Mouse (Mus musculus) left cerebral cortex, postnatal 25 days (tissue): Measurements from ENCODE around the gene Gtf2ird2. TPM values are rescaled to one million over a fixed set of nuclear protein-coding genes. Genes with fewer than 3 reads are reported as not detected.

Source experiments
- DNase-seq, 2 experiments: peaks; one replicate each; pipeline ENCODE4 v3.0.0; 2022; ENCODE audit warnings: low spot score in 2 of 2, mixed read lengths in 1 of 2
- intact Hi-C: fragments of 180-260 bp; cut with DNase I; formaldehyde crosslinking; loops from one replicate; pipeline ENCODE4 v1.15.1; 2025
- total RNA-seq, 2 experiments: library from RNA; stranded (reverse); gene quantifications; 2 replicates each; pipeline ENCODE4 v1.2.3; 2021

Gene Gtf2ird2
- total RNA-seq, 2 experiments from 2014 or later, result 15.1 to 16.7 TPM

DNA sequence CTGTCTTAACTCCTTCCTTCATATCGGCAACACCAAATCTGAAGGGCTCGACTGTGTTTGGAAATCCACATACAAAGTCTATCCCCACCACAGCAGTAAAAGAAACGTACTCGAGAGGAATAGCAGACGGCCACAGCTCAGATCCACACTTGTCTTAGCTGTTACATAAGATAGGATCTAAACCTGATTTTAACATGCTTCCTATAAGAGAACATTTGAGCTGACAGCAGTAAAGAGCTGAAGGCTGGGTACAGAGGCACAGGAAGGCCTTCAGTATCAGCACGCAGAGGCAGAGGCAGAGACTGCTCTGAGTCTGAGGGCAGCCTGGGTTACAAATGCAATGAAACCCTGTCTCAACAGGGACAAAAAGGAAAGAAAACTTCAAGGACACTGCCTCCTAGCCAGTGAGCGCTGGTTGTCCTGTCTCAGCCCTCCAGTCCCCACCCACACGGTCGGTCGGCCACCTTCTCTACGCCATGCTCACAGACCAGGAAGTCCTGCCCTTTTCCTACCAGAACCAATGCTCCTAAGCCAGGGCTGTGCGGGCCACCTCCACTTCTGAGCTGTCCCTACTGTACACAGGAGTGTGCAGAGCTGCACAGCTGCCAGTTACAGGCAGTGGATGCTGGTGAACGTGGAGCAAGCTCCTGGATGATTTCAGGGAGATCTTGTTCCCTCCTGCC lies 73.7 kb downstream of the Gtf2ird2 start:
- intact Hi-C loops, result no loop called here
- DNase-seq, result no peak

DNA sequence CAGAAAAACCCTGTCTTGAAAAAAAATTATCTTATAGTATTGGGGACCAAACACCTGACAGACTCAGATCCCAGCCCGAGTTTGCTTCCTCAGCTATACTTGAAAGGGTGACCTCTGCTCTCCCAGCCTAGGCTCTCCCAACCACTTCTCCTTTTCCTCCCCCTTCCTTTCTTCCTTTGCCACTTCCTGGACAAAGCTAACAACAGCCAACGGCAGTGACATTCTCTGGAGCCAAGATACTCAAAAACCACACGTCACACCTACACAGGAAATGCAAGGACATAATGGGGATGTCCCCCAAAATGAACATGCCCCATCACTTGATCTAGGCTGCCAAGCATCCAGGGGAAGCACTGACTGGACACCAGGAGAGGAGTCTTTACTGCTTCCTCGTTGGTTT lies 74.6 kb downstream of the Gtf2ird2 start:
- intact Hi-C loops, result no loop called here

DNA sequence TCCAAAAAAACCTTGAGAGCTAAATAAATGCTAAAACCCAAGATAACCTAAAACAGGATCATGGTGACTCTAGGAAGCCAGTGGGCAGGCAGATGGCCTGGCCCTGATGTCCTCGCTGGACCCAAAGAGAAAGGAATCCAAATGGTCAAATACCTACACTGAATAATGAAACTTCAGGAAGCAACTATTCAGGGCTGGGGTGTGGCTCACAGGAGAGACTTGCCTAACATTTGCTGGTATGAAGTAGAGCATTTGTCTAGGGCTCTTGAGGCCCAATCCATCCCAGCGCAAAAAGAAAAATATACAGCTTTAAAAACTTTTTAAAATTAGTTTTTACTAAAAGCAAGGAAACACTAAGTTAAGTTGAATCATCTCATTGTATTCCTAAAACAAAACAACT lies 75.1 kb downstream of the Gtf2ird2 start:
- intact Hi-C loops, result no loop called here
- no peak for DNase-seq

More for the DNA sequence above, 74.6 kb downstream of the Gtf2ird2 start:
- no peak for DNase-seq

DNA sequence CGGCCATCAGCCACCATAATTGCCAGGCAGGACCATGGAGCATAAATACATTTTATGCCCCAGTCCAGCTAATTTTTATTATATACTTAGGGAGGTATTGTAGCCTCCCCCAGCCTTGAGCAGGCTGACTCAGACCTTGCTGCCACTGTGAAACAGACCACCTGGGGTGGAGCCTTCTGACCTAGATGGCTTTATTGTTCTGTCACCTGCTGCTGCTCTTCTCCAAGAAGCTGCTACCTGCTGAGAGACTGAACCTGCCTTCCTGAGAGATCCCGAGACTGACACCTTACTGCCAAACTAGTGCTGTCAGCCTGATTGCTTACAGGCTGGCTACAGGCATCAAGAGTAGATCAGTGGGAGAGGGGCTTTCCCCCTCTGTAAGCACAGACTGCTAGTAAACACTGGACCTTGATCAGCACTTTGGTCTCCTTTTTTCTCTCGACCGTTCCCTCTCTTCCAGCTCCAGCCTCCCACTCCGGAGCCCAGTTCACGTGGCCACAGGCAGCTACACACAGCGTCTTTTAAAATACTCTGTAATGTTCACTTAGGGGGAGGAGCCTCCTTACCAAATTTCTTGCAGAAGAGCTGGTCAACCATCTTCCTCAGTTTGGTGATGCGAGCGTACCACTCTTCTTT lies 76.3 kb downstream of the Gtf2ird2 start:
- no peak for DNase-seq
- intact Hi-C loops, result no loop called here

DNA sequence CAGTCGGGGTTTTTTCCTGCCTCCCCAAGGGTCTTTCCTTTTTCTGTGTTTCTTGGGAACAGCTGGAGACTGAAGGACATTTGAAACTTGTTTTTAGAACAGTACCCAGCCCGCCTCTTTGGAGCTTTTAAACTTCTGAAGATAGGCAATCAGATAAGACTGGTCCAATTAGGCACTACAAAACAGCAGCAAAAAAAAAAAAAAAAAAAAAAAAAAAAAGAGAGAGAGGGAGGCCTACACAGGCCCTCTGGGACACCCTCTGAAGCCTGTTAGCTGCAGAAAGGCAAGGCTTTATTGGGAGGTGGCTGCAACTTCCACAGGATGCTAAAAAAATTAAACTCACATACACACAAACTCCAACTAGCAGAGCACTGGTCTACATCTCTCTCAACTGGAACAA lies 82.1 kb downstream of the Gtf2ird2 start:
- DNase-seq, result no peak
- intact Hi-C loops, result no loop called here

DNA sequence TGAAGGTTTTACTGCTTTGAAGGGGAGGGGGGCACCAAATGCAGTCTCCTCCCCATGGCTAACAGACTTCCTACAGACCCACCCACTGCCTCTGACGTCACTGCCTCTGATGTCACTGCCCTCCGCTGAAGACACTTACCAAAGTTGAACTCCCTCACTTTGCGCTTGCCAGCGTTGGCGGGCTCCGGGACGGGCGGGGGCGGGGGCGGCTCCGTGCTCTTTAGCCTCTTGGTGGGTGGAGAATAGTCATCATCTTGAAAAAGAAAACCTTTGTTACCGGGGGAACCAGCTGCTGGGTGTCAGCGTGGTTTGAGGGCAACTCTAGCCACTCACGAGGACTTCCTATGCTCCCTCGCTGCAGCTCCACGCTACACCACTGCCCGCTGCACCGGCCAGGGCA lies 82.6 kb downstream of the Gtf2ird2 start:
- no peak for DNase-seq
- intact Hi-C loops, result no loop called here

DNA sequence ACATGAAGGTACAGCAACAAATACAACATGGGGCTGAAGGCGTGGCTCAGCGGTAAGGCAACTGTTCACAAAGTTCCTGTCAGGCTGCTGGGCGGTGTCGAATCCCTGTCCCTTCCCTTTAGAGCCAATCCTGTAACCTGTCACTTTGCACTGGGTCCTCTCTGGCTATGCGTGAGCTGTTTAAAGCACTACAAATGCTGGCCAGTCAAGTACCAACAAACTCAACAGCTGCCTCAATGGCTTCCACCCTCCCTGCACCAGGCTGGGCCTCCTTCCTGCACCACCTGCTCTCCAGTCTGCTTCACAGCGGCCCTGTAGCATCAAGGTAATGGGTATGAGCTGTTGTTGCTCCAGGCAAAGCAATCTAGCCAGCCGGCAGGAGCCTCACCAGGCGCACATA lies 84.9 kb downstream of the Gtf2ird2 start:
- intact Hi-C loops, result no loop called here
- no peak for DNase-seq

DNA sequence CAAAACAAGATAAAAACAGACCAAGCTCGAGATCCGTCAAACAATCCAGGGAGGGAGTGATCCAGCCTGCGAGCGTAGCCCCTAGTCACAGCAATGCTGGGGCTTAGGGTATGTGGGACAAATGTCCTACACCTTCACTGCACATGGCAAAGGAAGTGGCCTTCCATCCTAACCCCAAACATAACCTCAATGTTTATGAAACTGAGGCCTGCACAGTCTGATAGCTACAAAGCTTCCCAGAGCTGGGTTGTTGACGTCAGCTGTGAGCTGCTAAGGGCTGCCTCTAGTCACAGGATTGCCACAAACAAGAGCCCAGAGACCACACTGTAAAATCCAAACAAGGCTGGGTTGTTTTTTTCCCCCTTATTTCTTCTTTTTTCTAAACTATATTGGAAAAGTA lies 85.9 kb downstream of the Gtf2ird2 start:
- intact Hi-C loops, result loop anchor here (5.0 kb wide), 1 partner anchor 43 kb away; the partner anchor contains the start of gene Gtf2i

DNA sequence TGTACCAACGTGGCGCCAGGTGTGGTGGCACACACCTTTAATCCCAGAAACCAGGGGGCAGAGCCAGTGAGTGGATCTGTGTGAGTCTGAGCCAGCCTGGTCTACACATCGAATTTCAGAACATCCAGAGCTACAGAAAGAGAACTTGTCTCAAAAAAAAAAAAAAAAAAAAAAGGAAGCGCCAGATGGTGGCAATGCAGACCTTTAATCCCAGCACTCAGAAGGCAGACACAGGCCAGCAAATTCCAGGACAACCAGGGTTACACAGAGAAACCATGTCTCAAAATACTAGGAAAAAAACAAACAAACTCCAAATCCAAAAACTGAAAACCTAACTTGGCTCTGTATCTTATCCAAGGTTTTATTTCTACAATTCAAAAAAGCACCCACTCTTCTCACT lies 86.7 kb downstream of the Gtf2ird2 start:
- no peak for DNase-seq
- intact Hi-C loops, result loop anchor here (5.0 kb wide), 1 partner anchor 42 kb away; the partner anchor contains the start of gene Gtf2i

More for the DNA sequence above, 85.9 kb downstream of the Gtf2ird2 start:
- no peak for DNase-seq

DNA sequence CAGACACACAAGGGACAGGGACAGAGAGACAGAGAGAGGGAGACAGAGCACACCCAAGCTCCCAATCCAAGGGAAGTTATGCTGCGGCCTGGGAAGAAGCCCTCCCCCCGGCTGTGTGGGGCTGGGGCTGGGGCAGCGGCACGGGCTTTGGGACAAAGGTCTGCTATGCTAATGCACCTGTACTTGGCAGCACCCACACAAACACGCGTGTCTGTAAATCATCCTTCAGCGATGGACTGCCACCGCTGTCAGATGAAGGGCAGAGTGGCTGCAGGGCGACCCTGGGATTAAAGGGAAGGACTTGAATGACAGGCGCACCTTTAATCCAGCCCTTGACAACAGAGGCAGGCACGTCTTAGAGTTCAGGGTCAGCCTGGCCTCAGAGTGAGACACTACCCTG lies 87.6 kb downstream of the Gtf2ird2 start:
- intact Hi-C loops, result loop anchor here (5.0 kb wide), 1 partner anchor 41 kb away; the partner anchor contains the start of gene Gtf2i

DNA sequence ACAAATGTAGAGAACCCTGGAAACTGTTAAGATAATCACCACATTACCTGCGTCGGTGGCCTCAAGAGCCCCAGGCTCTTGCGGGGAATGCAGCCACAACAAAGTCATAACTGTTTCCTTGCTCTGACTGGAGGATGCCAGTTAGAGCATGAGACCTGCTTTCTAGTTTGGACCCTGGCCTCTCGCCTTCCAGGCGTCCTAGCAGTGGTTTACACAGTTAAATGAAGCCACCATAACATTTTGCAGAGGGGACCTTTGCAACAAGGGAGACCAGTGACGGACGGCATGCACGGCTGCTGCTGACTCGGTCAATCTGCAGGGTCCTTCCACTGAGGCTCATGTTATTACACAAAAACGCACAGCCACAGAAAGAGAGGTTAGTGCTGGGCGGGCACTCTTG lies 88.9 kb downstream of the Gtf2ird2 start:
- no peak for DNase-seq
- intact Hi-C loops, result loop anchor here (5.0 kb wide), 1 partner anchor 40 kb away; the partner anchor contains the start of gene Gtf2i

More for the DNA sequence above, 87.6 kb downstream of the Gtf2ird2 start:
- no peak for DNase-seq

DNA sequence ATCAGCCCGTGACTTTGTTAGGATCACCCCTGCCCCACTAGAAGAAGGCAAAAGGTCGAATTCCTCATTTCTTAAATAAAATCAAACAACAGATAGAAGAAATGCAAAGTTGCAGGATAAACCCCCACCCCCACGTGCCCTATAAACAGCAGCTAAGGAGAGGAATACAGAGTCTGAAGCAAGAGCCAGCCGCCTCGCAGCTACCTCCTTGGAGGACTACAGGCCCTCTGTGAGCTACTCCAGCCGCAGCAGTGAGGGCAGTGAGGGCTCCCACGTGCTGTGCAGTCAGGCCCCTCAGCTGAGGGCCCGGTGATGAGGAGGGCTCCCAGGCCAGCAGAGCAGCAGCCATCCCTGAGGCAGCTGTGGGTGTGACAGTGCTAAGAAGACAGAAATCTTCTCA lies 89.9 kb downstream of the Gtf2ird2 start:
- intact Hi-C loops, result loop anchor here (5.0 kb wide), 1 partner anchor 39 kb away; the partner anchor contains the start of gene Gtf2i
- DNase-seq, result no peak

Other genes with a start within 250 kb of the Gtf2ird2 start
- gene Castor2, start 84.3 kb upstream of the Gtf2ird2 start, total RNA-seq, result 10 to 100 TPM; 76.5 to 78.2 TPM
- gene Rcc1l, start 7.2 kb upstream of the Gtf2ird2 start, total RNA-seq, result 10 to 100 TPM; 15.2 to 17.2 TPM
- gene Ncf1, start 45.6 kb downstream of the Gtf2ird2 start, total RNA-seq, result 1 to 10 TPM; 5.1 to 7.3 TPM
- gene Gtf2i, start 130.7 kb downstream of the Gtf2ird2 start, total RNA-seq, result 100 to 1,000 TPM; 213 to 217 TPM